Mouse (Mus musculus): ENCODE results near the gene Psen1.
A peak's percentile ranks its signal among the peaks of the same experiment; 100 is the strongest.

Gene Psen1

DNA sequence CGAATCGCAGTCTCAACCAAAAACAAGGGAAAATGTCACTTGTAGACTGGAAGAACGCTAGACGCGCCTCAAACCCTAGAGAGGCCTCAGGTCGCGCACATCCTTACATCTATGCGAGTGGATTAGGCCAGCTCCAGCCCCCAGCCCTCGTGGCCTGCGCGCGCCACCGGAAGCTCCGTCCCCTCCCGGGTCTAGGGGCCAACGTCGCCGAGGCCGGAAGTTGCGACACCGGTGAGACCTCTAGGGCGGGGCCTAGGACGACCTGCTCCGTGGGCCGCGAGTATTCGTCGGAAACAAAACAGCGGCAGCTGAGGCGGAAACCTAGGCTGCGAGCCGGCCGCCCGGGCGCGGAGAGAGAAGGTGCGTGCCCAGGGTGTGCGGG, at the start of gene Psen1:
Gene Psen1, plus strand, starts transcription at position 219 of the 382 bp plus-strand sequence.
- peak; percentile 91 to 95 for DNase-seq (ENCODE audit: low spot score in 2 of 2)

DNA sequence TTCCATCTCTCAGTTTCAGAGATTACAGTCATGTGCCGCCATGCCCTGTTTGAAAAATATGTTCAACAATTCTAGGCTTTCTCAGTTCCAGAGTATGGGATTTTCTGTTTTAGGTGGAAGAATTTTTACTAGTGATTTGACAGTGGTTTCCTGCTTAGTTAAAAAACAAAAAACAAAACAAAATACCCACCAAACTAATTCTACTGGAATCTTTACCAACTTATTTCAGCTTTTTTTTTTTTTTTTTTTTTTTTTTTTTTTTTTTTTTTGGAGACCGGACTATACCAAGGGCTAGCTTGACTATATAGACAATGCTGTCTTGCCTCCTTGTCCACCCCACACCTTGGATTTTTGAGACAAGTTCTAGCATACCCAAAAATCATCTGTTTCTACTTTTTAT, 46.7 kb upstream of the Psen1 start:
- no peak for DNase-seq (ENCODE audit: low spot score in 2 of 2)

DNA sequence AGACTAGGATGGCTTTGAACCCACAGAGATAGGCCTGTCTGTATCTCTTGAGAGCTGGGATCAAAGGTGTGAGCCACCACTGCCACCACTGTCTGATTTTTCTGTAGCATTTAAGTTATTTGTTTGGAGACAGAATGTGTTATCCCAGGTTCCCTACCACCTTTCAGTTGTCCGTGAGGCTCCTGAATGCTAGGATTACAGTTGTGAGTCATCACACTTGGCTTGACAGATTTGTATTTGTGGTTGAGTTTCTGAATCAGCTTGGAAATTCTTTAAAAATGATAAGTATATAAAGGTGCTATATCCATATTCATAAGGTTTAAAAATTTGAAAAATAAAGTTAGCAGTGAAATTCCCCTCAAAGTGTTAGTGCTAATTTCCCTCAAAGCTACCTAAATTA, 44.8 kb upstream of the Psen1 start:
- no peak for DNase-seq (ENCODE audit: low spot score in 2 of 2)

DNA sequence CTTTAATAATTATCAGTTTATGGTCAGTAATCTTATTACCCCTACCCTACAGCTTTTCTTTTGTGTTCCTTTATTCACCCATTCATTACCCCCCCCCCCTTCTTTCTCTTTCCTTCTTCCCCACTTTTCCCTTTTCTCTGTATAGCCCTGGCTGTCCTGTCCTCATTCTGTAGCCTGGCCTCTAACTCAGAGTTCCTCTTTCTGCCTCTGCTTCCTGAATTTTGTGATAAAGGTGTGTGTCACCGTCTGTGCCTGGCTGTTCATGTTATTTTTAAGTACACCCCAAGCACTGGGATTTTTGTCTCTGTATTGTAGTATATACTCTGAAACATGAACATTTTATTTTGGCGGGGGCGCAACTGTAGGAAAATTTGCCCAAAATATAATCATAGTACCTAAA, 37.6 kb upstream of the Psen1 start:
- DNase-seq (ENCODE audit: low spot score in 2 of 2) = no peak

DNA sequence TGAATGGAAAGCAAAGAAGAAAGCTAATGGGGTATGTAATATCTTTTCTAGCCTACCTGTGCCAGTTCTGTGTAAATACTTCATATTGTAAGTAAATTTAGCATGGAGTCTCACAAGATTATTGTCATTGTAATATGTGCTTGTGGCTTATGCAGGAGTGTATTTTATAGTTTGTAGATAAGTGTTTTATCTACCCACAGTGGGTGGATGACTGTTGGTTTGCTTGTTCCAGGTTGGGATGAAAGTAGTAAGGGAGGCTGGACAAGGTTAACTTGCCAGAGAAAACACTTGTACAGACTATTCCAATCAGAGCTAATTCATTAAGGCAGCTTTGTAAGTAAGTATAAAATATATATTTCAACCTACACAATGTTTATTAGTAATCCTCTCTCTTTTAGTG, 36.5 kb upstream of the Psen1 start:
- no peak for DNase-seq (ENCODE audit: low spot score in 2 of 2)

DNA sequence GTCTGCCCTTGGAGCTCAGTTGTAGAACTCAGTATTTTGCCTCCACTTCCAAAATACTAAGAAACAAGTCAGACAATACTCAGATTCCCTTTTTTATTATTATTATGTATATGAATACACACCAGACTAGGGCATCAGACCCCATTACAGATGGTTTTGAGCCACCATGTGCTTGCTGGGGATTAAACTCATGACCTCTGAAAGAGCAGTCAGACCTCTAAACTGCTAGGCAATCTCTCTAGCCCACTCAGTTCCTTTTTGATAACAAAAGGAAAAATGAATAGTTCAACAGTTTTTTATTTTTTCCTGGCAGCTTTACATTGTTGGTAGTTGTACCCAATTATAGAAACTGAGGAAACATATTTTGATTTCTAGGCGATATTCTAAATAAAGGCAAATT, 2.5 kb upstream of the Psen1 start:
- no peak for DNase-seq (ENCODE audit: low spot score in 2 of 2)

DNA sequence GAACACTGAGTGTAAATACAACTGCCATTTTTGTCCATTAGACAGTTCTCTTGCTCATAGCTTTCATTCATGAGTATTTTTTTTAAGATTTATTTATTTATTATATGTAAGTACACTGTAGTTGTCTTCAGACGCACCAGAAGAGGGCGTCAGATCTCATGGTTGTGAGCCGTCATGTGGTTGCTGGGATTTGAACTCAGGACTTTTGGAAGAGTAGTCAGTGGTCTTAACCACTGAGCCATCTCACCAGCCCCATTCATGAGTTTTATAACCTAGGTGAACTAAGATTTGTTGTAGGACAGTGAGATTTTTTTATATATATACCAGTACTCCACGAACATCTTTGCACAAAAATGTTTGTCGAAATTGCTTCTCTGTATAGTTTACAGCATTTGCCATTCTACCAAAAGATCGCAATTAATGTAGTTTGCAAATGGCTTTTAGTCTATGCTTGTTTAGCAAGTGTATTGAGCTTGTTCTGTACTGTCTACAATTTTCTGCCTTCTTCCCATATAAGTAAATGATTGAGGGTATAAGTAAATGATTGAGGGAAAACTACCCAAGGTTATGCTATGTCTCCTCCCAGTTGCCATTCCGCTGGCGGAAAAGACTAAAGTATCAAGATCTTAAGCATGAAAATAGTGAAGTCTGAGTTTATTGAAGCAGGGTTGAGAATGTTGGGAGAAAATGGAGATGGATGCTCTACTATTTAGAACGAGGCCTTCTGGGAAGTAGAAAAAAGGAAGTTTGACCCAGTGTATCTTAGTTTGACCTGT, 1.2 kb upstream of the Psen1 start:
- DNase-seq (ENCODE audit: low spot score in 2 of 2) = no peak

DNA sequence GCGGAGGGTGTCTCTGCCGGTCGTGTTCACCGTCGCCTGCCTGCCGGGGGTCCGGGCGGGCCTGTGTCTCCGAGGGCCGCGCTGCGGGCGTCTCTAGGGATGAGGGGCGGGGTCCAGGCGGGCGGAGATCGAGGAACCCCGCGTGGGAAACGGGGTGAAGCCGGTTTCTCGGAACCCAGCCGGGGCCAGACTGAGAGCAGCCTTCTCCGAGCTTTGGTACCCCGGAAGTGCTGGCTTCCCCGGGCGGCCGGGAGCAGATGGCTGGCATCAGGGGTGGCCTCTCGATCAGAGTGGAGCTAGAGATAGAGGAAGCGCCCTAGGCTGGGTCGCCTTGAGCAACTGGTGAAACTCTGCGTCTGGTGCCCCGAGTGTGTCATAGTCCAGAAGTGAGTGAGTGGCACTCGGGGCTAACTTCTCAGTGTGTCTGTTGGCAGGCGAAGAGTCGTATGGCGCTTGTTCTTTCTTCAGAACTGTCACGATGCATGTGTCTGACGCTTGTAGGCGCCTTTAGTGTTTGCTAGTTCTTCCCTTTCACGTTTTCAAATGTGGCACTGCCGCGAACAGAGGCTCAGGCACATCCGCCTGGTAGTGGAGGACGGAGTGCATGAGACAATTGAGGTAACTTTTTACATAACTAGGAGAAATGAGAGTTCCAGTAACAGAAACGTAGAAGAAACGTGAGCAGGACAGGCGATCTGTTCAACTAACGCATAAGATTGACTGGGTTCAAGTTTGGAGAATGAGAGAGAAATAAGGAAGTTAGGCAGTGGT, 549 bp downstream of the Psen1 start:
- DNase-seq (ENCODE audit: low spot score in 2 of 2) = peak in 1 of 2 experiments; percentile 15

DNA sequence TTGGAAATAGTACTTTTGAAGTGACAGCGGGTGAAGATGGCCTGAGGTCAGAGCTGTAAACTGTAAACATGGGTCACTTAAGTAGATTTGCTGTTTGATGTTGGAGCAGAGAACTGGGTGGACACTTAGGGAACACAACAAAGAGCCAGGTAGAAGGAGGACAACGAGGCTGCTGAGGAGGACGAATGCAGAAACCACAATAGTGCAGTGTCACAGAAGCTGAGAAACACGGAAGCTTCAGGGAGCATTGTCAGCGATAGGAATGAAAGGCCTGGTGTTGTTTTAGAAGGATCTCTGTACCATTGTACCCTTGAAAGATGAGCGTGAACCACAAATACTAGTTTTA, 1.1 kb downstream of the Psen1 start:
- DNase-seq (ENCODE audit: low spot score in 2 of 2) = no peak

DNA sequence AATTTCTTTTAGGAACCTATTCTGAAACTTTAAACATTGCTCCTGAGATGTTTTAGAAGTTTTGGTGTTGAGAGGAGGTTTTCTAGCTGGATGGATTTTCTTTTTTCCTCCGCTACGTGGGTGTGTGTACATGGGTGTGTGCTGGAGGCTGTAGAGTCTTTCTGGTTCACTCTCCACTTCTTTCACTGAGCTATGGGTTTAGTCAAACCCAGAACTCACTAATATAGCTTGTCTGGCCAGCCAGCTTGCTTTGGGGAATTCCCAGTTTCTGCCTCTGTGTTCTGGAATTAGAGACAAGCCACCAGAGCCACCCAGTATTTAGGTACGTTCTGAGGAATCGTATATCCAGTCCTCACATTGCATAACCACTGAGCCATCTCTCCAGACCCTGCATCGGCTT, 6.1 kb downstream of the Psen1 start:
- DNase-seq (ENCODE audit: low spot score in 2 of 2) = no peak

DNA sequence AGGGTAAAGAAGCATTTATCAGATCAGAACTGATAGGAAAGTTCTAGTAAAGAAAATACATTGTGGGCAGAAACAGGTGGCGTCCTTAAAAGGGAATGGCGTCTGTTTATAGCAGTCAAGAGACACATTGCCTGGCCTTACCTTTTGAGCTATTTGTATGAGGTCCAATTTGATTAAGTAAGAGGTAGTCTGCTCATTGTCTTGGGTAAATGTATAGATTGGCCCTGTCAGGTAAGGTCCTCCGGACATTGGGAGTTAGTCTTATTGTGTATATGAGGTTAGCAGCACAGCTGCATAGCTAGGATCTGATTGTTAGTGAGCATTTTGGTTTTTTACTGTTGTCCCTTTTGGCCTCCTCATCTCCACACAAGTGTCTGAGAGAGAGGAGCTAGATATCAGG, 6.7 kb downstream of the Psen1 start:
- DNase-seq (ENCODE audit: low spot score in 2 of 2) = no peak

DNA sequence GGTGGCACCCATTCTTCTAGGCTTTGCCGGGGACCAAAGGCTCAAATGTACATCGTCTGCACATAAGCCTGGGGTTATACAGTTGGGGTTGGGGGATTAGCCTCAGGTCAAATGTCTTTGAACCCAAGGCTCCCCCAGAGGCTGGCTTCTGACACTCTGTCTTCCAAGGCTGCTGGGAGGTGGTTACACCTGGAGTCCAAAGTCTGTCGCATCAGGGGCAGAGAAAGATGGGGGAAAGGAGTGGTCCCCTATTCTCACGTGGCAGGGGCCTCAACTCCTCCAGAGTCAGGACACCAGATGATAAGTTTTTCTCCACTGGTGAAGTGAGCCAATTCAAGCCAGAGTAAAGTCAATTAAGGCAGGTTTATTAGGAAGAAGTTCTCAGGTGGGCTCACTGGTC, 10.7 kb downstream of the Psen1 start:
- no peak for DNase-seq (ENCODE audit: low spot score in 2 of 2)

DNA sequence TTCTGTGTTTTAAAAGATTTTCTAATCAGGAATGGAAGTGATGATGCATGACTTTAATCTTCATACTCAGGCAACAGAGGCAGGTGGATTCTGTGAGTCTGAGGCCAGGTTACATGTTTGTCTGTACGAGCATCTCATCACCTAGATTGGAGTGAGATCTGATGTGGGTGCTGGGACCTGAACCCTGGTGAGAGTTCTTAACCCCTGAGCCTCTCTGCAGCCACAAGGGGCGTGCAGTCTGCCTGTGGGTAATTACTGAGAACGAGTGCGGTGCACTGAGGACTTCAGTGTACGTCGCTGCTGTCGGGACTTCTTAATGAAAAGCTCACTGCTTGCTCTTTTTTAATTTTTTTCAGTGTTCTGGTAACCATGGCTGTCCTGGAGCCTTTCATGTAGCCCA, 13.7 kb downstream of the Psen1 start:
- DNase-seq (ENCODE audit: low spot score in 2 of 2) = no peak

DNA sequence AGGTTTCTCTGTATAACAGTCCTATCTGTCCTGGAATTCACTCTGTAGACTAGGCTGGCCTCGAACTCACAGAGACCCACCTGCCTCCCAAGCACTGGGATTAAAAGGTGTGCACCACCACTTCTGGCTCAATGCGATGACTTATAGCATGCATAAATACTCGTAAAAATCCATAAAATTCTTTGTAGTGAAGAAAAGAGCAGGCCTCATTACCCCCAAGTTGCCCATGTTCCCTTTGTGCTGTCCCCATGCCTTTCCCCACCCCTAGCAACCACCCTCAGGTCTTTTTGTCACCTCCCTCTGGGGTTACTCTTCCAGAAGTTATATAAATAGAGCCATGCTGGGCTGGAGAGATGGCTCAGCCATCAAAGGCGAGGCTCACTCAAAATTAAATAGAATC, 14.8 kb downstream of the Psen1 start:
- no peak for DNase-seq (ENCODE audit: low spot score in 2 of 2)

DNA sequence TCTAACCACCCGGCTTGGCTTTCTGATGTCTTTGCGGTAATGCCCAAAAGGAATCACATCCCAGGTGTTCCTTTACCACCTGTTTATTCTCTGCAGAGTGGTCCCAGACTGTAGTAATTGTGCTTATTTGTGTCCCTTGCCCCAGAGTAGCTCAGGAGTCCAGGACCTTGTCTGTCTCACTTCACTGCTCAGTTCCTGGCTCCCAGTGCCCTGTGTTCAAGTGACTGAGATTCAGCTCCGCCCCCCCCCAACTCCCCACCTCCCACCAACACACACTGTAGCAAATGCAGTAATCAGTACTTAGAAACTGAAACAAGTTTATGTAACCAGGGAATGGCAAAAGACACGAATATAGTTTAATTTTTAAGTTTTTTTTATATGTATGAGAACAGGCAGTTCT, 19.0 kb downstream of the Psen1 start:
- no peak for DNase-seq (ENCODE audit: low spot score in 2 of 2)

DNA sequence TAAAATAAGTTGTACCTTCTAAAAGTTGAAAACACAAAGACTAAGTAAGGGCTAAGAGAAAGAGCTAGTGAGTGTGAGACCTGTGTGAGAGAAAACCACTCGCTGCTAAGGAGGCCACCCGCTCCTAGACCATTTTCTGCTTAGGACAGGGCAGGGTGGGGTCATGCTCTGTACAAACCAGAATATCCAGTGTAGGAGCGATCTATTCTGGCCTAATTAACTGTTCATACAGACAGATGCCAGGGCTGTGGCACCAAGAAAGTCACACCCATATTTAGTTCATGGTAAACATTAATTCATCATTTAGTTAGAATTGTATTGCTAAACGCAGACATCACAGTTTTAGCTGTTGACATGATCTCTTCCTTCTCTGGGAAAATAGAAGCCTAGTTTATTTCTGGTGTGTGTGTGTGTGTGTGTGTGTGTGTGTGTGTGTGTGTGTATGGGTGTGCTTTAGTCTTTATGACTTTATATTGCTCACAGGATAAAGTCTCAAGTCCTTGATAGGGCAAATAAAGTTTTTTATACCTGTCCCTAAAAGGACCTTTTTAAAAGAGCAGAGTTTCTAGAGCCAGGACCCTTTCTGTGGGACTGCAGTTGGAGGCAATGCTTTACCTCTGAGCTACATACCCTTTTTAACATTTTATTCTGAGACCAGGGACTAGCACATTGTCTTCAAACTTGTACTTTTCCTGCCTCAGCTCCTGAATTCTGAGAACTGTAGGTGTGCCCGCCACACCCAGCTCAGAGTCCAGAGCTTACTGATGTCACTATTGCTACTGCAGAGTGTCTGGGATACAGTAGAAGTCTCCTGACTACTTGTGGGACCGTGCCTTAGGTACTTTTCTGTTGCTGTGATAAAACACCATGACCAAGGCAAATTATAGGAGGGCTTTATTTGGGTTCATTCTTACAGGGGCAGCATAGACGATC, 20.5 kb downstream of the Psen1 start:
- no peak for DNase-seq (ENCODE audit: low spot score in 2 of 2)

DNA sequence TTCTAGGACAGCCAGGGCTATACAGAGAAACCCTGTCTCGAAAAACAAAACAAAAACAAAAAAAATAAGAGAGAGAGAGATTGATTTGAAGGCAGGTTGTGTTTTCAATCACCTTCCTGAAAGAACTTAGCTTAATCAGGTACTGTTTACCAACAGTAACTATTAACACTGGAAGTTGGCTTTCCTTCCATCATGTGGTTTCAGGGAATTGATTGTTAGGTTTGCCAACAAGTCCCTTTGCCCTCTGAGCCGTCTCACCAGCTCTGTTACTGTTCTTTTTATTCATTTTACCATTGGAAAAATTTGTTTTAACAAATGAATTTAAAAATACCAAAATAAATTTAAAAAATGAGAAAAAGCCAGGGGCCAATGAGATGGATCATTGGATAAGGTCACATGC, 22.0 kb downstream of the Psen1 start:
- no peak for DNase-seq (ENCODE audit: low spot score in 2 of 2)

DNA sequence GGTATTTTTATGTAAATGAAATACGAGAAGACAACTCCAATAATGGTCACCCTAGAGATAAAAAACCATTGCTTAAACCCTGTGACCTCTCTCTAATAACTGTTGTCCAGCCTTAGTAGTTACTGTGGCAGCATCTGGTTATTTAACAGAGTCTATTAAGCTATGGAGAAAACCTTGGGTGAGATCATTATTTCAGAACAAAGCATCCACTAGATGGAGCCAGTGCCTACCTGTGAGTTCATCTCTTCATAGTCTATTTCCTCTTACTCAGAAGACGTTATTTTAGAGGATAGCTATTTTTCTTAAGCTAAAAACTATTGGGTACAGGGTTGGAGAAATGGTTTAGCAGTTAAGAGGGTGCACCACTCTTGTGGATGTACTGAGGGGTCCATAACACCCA, 25.8 kb downstream of the Psen1 start:
- DNase-seq (ENCODE audit: low spot score in 2 of 2) = no peak

DNA sequence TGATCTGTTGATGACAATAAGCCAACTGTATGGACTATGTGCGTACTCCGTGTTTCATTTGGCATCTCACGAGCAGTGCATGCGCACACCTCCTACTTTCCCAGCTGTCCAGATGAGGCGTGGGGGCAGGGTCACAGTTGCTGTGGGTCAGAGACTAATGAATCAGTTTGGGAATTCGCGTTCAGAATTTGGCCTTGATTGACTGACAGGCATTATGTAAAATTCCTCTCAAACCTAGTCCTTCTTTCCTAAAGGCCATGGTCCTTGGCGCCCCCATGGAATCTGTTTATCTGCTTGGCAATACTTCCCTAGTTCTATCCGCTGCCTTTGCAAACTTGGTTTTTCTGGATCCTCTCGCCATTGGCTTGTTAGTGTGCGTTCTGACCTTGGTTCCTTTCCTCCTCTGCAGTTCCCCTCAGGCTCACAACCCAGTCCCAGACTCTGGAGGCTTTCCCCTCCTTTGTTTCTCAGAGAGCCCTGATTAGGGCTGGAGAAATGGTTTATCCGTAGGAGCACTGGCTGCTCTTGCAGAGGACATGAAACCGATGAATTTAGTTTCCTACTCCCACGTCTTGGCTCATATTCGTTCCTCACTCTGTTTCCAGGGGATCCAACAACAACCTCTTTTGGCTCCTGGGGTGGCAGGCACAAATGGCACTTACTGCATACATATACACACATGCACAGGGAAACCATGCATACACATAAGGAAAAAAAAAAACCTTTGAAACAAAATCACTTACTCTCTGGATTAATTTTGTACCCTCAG, 28.6 kb downstream of the Psen1 start:
- no peak for DNase-seq (ENCODE audit: low spot score in 2 of 2)

DNA sequence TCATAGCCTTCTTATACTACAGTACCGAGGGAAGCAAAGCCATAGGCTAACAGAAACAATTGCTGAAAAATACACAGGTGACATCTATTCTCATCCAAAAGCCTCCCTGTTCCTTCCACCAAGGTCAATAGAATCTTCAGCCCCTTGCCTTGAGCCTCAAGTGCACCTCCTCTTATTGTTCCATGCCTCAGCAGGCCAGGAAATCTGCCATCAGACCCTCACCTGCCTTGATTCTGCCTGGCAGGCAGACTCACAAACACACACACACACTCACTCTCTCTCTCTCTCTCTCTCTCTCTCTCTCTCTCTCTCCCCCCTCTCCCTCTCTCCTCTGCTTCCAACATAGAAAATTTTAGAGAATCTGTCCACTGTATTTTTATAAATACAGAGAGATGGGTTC, 31.5 kb downstream of the Psen1 start:
- DNase-seq (ENCODE audit: low spot score in 2 of 2) = no peak

DNA sequence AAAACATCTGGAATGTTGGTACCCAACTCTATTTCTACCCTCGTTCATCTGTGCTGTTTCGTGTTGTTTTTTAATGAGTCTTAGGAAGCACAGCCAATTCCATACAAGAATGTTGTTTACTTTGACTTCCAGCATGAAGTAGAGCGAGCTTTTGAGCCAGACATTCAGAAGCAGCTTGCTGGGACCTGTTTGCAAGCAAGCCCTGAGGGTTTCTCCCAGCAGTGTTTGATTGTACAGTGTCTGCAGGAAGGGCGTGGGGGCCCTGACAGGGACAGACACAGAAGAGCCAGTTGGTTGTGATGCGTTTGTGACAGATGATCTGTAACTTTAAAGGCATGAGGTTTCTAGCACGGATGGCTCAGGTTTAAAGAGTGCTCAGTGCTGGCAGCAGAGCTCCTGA, 33.3 kb downstream of the Psen1 start:
- peak in 1 of 2 experiments; percentile 35 for DNase-seq (ENCODE audit: low spot score in 2 of 2)

DNA sequence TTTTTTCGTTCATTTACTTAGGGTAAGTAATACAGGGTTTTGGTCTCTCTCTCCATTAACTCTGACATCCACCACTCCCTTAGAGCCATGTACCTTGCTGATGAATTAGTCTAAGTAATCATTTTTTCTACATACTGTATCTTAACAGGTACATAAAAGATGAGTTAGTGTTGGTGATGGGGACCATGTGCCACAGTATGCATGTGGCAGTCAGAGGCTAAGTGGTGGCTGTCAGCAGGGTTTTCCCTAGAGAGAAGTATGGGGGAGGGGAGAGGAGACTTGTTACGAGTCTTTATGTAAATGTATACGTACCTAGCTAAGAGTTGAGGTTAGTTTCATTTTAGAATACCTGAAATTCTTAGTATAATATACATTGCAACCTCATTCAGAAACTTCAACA, 35.1 kb downstream of the Psen1 start:
- DNase-seq (ENCODE audit: low spot score in 2 of 2) = no peak

All from urinary bladder, postnatal 36 days (tissue).